Mouse (Mus musculus): ENCODE measurements at regions not wholly inside any gene's neighbourhood (a gene's known extent, or its start where the extent isn't known, plus 50 kb on each side); places are given as distances from the start of the nearest gene placed in this dataset.

GRCm38 (mm10) chr14:106241721-106242405 lies 135.9 kb downstream of the Trim52 start:
- Histone ChIP-seq H3K36me3 (replicated peaks; ENCODE audit: low read length) (no peaks in the 10 kb centered on the region), H3K9me3 (no peaks in the 10 kb centered on the region), H3K4me1 (no peaks in the 10 kb centered on the region), H3K4me3 (replicated peaks) (no peak overlapping the region), H3K27me3 (replicated peaks) (no peaks in the 10 kb centered on the region)
- TF ChIP-seq GATA1 (IDR thresholded peaks at IDR 0.05; ENCODE audit: borderline replicate concordance, low read length) (no peak), FLI1 (IDR thresholded peaks at IDR 0.05; ENCODE audit: low read length) (no peak)

DNA sequence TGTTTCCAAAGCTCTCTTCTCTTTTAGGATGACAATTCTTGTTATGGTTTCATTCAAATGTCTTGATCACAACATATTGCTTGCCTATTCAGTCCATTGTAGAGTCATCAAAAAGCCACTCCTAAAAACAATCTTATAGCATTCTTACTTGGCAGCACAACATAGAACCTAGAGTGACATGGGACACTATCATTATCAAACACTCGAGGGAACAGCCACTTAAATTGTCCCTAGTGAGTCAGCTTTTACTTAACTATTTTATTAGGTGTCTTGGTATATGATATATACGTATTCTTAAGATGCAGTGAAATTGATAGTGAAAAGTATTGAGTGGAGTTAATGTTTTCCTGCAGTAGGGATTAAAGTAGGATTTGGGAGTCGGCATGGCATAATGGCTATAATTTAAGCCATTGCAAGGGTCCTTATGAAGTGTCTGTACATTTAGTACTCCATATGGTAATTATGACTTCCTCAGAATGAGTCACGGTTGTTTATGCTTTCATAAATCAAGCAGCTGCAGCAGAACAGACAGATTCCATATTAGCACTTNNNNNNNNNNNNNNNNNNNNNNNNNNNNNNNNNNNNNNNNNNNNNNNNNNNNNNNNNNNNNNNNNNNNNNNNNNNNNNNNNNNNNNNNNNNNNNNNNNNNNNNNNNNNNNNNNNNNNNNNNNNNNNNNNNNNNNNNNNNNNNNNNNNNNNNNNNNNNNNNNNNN lies 153.6 kb downstream of the Trim52 start:
- no peaks in the 10 kb centered on the region for H3K36me3 ChIP-seq (replicated peaks; ENCODE audit: low read length)
- no peaks in the 10 kb centered on the region for H3K4me1 ChIP-seq
- TF ChIP-seq FLI1 (IDR thresholded peaks at IDR 0.05; ENCODE audit: low read length) (no peak), GATA1 (IDR thresholded peaks at IDR 0.05; ENCODE audit: borderline replicate concordance, low read length) (no peak)
- no peak overlapping the region for H3K4me3 ChIP-seq (replicated peaks)
- no peaks in the 10 kb centered on the region for H3K9me3 ChIP-seq
- H3K27me3 ChIP-seq (replicated peaks), result no peaks in the 10 kb centered on the region

- Histone ChIP-seq H3K36me3 (replicated peaks; ENCODE audit: low read length) (no peaks in the 10 kb centered on the region), H3K27me3 (replicated peaks) (no peaks in the 10 kb centered on the region), H3K4me3 (replicated peaks) (no peak overlapping the region), H3K4me1 (no peaks in the 10 kb centered on the region), H3K9me3 (no peaks in the 10 kb centered on the region)
- TF ChIP-seq FLI1 (IDR thresholded peaks at IDR 0.05; ENCODE audit: low read length) (no peak), GATA1 (IDR thresholded peaks at IDR 0.05; ENCODE audit: borderline replicate concordance, low read length) (no peak)
Measured at GRCm38 (mm10) chr14:106265290-106265689, 159.3 kb downstream of the Trim52 start.

GRCm38 (mm10) chr14:106267679-106268561 lies 161.9 kb downstream of the Trim52 start:
- no peak overlapping the region for H3K4me3 ChIP-seq (replicated peaks)
- TF ChIP-seq FLI1 (IDR thresholded peaks at IDR 0.05; ENCODE audit: low read length), result no peak
- no peak for TF ChIP-seq GATA1 (IDR thresholded peaks at IDR 0.05; ENCODE audit: borderline replicate concordance, low read length)
- no peaks in the 10 kb centered on the region for H3K36me3 ChIP-seq (replicated peaks; ENCODE audit: low read length)
- no peaks in the 10 kb centered on the region for H3K27me3 ChIP-seq (replicated peaks)
- no peaks in the 10 kb centered on the region for H3K4me1 ChIP-seq
- H3K9me3 ChIP-seq, result no peaks in the 10 kb centered on the region

DNA sequence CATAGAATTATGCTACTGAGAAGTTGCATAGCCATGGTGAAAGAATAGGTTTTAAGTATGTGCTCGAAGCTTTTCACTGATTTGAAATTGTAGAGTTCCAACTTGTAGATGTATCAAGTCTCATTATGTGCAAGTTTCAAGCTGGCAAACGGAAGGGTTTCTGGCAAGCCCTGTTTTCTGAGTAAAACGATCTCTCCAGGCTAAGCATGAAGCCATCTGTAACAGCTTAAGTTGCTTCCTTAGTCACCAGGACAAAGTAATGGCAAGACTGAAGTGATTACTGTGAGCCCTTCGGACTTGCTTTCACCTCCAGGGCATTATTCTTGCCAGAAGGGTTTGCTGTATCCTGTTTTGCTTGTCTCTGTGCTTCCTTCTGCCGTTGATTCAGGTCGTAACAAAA lies 163.7 kb downstream of the Trim52 start:
- no peaks in the 10 kb centered on the region for H3K27me3 ChIP-seq (replicated peaks)
- no peaks in the 10 kb centered on the region for H3K36me3 ChIP-seq (replicated peaks; ENCODE audit: low read length)
- H3K4me3 ChIP-seq (replicated peaks), result no peak overlapping the region
- TF ChIP-seq GATA1 (IDR thresholded peaks at IDR 0.05; ENCODE audit: borderline replicate concordance, low read length) (no peak), FLI1 (IDR thresholded peaks at IDR 0.05; ENCODE audit: low read length) (no peak)
- no peaks in the 10 kb centered on the region for H3K4me1 ChIP-seq
- H3K9me3 ChIP-seq, result no peaks in the 10 kb centered on the region

DNA sequence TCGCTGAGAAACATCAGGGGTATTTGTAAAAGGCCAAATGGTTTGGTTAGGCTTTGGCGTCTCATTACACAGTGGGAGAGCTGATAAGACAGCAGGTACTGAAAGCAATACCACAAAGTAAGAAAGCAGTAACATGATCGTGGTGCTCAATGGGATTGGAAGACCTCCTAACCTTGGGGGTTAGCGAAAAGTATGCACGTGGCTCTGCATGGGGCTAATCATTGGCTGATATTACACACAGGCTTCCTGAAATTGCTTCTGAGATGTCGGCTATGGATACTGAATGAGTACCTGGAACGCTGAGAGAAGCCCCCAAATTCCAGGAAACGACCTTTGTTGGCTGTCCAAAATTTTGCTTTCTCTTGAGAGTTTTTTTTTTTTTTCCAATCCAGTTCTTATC lies 207.6 kb downstream of the Trim52 start:
- no peak overlapping the region for H3K4me3 ChIP-seq (replicated peaks)
- TF ChIP-seq GATA1 (IDR thresholded peaks at IDR 0.05; ENCODE audit: borderline replicate concordance, low read length), result no peak
- no peak for TF ChIP-seq FLI1 (IDR thresholded peaks at IDR 0.05; ENCODE audit: low read length)
- H3K4me1 ChIP-seq, result no peaks in the 10 kb centered on the region
- no peaks in the 10 kb centered on the region for H3K9me3 ChIP-seq
- no peaks in the 10 kb centered on the region for H3K27me3 ChIP-seq (replicated peaks)
- H3K36me3 ChIP-seq (replicated peaks; ENCODE audit: low read length), result no peaks in the 10 kb centered on the region

DNA sequence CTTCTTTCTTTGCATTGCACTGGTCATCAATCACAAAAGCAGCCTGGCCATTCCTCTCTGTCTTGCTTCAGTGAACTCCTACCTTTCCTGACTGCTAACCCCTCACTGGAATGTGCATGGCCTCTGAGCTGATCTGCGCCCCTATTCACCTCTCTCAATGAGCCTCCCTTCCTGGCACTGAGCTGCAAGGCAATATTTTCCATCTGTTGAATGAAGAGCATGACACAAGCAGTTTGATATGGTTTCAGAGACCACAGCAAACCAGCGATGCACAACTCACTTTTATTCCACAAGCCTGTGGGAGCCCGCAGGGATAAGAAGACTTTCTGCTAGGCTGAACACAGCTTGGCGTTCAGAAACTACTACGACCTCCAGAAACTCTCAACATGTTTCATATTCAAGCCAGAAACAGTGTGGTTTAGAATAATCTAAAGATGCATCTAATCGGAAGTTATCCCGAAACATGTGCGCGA lies 208.1 kb downstream of the Trim52 start:
- Histone ChIP-seq H3K4me3 (replicated peaks) (no peak overlapping the region), H3K36me3 (replicated peaks; ENCODE audit: low read length) (no peaks in the 10 kb centered on the region), H3K9me3 (no peaks in the 10 kb centered on the region), H3K4me1 (no peaks in the 10 kb centered on the region; the same call in 1 of the 2 replicates), H3K27me3 (replicated peaks) (no peaks in the 10 kb centered on the region)
- TF ChIP-seq FLI1 (IDR thresholded peaks at IDR 0.05; ENCODE audit: low read length), result no peak
- no peak for TF ChIP-seq GATA1 (IDR thresholded peaks at IDR 0.05; ENCODE audit: borderline replicate concordance, low read length)

- no peak overlapping the region for H3K4me3 ChIP-seq (replicated peaks)
- H3K9me3 ChIP-seq, result no peaks in the 10 kb centered on the region
- no peaks in the 10 kb centered on the region for H3K36me3 ChIP-seq (replicated peaks; ENCODE audit: low read length)
- H3K27me3 ChIP-seq (replicated peaks), result no peaks in the 10 kb centered on the region
- no peak for TF ChIP-seq GATA1 (IDR thresholded peaks at IDR 0.05; ENCODE audit: borderline replicate concordance, low read length)
- no peaks in the 10 kb centered on the region; the same call in 1 of the 2 replicates for H3K4me1 ChIP-seq
Measured at GRCm38 (mm10) chr14:106318767-106319166, 212.8 kb downstream of the Trim52 start.

DNA sequence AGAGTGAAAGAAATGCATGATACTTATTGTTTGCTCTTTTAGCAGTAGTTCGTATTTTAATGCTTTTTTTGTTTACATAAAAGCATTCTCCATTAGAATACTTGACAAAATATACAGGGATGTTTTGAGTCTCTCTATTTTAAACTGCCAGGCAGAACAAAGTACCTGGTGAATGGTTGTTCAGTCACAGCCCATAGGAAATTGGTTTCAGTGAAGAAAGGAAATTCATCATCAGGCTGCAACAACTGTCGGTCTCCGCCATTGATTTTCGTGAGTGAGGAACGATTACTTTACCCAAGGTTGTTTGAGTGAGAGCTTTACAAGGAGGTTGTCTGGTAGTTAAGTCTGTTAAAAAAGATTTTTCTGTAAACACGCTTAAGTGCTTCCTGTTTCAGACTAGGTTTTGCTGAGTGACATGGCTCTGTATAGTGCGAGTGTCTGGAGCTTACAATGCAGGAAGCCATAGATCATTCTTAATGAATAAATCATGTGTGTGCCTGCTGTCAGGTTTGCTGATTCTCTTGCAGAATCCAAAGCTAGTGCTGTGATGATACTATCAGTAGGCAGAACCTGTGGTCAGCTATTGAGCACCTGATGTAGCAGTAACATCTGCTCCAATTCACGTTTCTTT lies 221.8 kb downstream of the Trim52 start:
- no peak overlapping the region for H3K4me3 ChIP-seq (replicated peaks)
- no peaks in the 10 kb centered on the region for H3K27me3 ChIP-seq (replicated peaks)
- TF ChIP-seq FLI1 (IDR thresholded peaks at IDR 0.05; ENCODE audit: low read length) (no peak), GATA1 (IDR thresholded peaks at IDR 0.05; ENCODE audit: borderline replicate concordance, low read length) (no peak)
- H3K4me1 ChIP-seq, result no peaks in the 10 kb centered on the region
- H3K36me3 ChIP-seq (replicated peaks; ENCODE audit: low read length), result no peaks in the 10 kb centered on the region
- H3K9me3 ChIP-seq, result no peaks in the 10 kb centered on the region

Measured in megakaryocyte, embryonic 14.5 days (primary cell).